Mouse (Mus musculus) right cerebral cortex, postnatal 36 days (tissue): ENCODE data around the gene Cacna2d1.

Source experiments
- DNase-seq, 2 experiments: peaks; one replicate each; pipeline ENCODE4 v3.0.0; 2022; ENCODE audit warnings: low spot score in 2 of 2, mixed read lengths in 1 of 2

Gene Cacna2d1

DNA sequence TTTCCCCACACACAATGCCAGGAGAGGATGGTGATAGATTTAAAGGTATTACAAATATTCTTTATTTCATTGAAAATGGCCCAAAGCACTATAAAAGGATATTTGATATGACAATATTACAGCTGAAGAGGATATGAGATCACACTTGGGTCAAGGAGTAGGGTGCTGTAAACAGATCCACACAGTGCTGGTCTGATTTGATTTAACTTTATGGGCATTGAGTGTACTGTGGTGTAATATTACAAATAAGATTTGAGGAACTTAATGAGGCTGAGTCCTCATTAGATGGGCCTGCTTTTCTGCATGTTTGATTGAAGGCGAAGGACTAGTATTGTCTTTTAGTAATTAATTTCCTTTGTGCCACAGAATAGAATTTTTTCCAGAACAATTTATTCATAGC is 212.1 kb downstream of the Cacna2d1 start:
- DNase-seq: no peak

DNA sequence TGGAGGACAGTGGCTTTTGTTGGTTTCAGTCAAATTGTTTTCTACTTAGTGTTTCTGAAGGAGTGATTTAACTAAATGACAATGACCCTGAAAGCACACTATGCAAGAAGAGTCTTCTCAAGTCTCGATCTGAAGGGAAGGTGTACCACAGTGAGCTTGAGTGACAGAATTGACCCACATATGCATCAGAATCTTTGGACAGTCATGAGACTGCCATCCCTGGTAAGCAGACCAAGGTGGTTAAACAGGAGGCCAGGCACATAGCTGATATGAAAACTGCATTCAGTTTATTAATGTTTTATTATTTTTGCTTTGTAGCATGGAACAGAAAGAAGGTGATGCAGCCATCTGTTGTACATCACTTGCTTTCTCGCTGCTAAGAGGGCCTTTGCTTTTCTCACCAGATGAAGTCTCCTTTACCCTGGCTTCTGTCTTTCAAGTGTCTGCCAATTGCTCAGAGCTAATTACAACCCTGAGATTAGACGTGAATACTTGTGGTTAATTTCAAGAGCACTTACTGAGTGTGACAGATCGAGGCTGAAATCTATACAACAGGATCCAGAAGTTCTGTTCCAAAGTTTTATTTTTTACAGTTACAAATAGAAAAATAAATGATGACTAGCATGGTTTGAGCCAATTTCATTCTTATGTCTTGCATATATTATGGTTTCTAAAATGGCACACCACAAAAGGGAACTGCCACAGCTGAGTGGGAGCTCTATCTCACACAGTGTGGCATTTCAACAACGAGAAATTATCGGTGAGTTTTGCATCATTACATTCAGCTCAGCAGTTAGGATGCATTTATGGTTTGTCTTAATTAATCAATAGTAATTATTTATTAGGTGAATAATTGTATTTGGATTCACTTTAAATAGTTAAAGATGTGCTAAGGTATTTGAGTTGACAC is 221.1 kb downstream of the Cacna2d1 start:
- no peak for DNase-seq

DNA sequence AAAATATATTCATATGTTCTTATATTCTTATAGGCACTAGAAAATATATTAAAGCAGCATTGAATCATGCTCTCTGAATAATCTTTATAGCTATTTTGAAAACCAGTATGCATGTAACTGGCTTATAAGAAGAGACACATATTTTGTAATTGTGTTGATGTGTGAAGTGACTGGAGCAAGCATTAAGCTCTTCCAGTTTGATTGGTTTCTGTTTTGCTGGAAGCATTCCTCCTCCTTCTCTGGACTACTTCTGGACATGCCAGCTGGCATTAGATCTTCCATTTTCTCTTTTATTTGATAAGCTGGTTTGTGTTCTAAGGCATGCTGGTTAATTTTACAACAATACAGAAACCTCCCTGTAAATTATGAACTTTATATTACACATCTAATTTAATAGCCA is 228.8 kb downstream of the Cacna2d1 start:
- no peak for DNase-seq

DNA sequence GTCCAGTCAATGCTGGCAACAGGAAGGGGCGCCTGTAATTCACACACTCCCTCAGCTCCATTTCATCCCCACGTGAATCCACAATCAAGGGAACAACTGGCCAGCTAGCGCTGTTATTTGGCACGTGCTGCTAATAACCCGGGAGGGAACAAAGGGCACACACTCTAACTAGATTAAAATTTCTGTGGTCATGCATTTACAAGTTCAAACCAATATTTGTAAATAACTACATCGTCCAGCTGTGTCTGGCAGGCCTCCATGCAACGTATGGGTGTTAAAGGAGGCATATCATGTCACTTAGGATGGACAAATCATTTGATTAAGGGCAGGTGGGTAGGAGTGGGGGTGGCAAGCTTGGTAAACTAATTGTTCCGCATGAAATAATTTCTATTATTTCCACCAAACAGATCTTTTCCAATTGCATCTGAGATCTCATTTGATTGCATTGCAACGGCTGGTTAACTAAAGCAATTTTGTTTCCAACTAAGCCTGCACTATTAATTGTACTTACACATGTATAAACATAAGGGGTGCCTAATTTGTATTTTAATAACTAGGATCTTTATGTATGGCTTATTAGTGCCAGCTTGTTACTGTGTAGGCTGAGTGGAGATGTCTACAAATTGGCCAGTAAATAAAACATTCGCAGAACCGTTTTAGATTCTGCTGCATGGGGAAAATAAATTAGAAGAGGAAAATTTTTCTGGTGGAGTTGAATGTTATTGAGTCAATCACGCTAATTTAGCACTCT is 231.8 kb downstream of the Cacna2d1 start:
- no peak for DNase-seq

DNA sequence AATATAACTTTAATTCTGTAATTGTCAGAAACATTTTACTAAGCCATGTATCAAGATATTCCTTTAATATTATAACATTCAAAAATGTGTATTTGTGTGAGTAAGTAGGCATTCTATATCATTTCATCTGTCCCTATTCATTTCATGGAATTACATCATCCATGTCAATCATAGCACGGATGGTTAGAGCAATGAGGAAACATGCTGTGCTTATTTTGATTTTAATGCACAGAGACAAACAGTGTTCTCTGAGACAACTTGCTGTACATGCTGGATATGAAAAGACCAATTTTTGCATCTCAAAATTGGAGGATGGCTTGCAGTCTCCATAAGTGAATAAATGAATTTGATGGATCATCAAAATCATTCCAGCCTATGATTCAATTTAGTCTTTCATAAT is 232.4 kb downstream of the Cacna2d1 start:
- no peak for DNase-seq

DNA sequence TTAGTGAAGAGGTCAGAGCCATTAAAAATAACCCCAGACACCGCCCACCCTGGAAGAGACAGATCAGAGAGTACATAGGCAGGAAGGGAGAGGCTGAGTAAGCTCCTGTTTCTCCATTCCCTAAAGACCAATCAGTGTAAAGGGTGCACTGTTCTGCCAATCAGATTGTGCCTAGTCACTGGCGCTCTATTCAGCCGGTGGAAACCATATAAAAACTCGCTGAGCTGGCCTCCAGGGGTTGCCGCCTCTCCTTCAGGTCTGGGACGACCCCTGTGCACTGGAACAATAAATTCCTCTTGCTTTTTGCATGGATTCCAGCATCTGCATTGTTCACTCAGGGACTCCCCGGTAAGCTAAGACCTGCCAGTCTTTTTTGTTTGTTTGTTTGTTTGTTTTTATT is 246.6 kb downstream of the Cacna2d1 start:
- DNase-seq: no peak

DNA sequence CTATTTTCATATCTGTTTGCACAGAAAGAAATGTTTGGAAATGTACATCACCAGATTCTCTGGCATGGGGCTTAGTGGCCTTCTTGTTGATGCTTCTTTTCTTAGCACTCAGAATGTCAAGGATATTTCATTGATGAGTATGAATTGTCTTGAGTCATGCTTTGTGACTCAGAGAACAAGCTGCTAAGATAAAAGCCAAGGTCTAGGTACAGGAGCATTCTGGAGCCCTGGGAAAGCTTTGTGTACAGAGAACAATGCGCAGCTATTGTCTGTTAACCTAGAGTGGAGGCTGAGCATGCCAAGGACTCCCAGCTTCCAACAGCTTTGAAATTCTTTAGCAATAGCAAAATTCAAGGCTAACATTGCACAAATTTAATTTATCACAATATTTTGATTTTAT is 249.6 kb downstream of the Cacna2d1 start:
- DNase-seq: no peak

DNA sequence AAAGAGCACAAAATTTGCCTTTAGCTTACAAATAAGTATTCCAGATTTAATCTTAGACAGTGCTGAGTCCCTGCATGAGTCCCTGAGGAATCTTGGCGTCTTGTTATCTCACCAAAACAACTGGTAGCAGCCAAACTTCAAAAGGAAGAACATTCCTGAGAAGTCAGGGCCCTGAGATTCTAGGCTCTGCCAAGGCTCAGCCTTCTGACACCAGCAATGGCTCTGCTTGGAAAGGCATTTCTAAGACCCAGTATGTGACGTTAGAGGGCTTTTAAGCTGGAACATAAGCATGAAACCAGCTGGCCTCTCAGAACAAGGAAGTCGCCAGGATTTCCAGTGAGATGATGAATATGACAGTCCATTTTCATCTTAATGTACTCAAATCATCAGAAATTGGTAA is 253.4 kb downstream of the Cacna2d1 start:
- DNase-seq: no peak

DNA sequence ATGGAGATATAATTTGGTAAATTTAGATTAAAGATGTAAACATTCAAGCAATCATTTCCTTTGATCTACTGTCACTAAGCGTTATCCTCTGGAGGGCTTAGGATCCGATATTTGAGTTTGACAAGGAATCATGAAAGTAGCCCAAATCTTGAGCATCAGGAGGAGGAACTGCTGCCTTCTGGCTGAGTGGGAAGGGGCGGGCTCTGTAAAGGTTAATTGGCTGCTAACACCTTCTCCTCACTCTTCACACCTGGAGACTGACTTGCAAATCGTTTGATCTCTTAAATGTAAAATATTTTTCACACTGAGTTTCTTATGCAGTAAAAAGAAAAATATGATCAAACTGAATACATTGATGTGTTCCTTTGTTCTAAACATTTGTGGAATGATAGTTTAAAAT is 255.4 kb downstream of the Cacna2d1 start:
- no peak for DNase-seq

DNA sequence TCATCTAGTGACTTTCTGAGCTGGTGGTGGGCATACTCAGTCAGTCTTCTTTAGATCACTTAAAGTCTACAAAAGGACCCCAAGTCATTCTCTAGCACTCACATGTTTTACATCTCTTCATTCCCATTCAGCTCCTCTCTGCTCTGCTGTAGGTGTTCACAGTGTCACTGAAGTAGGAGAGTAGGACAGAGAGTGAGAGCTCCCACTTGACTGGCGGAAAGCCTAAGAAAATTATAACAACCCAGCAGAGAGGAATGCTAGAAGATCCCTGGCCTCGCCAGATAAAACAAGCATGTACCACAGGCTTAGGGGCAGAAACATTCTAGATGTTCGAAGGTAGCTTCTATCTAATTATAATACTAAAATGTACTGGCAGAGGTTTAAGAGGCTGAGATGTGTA is 256.7 kb downstream of the Cacna2d1 start:
- no peak for DNase-seq

DNA sequence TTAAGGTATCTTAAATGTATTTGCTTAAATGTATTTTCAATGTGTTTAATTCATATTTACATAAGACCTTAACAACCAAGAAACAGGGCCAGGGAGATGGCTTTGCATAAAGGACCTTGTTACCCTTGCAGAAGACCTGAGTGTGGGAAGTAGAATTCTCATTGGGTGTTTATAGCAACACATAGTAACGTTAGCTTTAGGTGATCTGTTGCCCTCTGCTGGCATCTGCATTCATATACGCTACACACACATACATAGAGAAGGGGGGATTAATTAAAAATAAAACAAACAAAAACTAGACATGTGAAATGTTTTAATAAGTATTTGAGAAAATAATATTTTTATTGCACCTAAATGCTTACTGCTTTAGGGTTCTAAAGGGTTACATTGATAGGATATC is 265.3 kb downstream of the Cacna2d1 start:
- DNase-seq: no peak

DNA sequence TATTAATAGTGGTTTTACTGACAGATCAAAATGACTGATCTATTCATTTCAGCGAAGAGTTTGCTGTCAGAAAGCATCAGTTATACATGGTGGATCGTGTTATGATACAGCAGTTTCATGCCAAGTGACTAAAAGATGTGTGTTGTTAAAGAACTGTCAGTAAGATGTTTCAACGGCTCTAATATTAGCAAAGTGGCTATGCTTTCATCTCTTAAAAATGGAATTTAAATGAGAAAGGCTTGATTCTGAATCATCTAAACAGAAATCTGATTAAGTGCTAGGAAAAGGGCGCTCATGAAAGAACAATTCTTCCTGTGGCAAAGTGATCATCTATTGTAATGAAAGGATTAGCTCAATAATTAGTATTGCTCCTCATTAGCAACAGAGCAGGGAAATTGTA is 287.5 kb downstream of the Cacna2d1 start:
- DNase-seq: no peak

DNA sequence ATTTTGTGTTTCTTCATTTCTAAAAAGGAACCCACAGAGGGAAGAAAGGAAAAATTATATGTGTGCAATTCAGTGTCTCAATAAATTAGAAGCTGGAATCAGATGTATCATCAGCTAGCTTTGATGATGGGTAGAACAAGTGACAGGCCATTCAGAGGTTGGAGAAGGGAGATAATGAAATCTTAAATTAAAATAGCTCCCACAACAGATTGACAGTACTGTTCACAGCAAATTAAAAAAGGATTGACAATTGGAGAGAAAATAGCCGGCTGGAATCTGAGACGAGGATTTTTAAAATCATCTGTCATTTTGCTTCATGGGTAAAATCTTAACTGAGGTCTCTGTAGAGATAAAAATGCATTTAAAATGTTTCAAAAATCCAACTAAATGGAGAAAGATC is 290.9 kb downstream of the Cacna2d1 start:
- DNase-seq: no peak

DNA sequence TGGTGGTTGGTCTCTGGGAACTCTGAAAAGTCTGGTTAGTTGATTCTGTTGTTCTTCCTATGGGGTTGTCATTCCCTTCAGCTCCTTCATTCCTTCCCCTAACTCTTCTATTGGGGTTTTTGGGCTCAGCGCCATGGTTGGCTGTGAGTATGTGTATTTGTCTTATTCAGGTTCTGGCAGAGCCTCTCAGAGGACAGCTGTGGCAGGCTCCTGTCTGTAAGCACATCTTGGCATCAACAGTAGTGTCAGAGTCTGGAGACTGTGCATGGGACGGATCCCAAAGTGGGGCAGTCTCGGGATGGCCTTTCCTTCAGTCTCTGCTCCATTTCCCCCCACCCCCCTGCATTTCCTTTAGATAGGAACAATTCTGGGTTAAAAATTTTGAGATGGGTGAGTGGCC is 294.9 kb downstream of the Cacna2d1 start:
- no peak for DNase-seq

DNA sequence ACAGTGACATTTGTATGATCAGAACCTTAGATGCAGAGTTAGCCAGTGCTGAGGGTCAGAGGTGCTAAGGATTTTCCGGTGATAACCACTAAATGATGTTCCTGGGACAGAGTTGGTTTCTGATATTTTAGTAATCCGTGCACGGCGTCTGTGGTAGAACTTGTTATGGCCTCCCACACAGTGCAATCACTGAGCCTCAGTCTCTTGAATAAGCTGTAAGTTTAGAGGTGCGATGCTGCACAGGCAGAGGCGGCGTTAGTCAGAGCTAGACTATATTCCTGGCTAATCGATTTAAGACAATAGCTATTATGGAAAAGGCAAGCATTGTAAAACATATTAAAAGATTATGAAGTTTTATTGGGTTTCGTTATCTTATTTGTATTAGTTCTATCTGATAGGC is 297.0 kb downstream of the Cacna2d1 start:
- peak in 1 of 2 experiments; percentile 15 for DNase-seq

DNA sequence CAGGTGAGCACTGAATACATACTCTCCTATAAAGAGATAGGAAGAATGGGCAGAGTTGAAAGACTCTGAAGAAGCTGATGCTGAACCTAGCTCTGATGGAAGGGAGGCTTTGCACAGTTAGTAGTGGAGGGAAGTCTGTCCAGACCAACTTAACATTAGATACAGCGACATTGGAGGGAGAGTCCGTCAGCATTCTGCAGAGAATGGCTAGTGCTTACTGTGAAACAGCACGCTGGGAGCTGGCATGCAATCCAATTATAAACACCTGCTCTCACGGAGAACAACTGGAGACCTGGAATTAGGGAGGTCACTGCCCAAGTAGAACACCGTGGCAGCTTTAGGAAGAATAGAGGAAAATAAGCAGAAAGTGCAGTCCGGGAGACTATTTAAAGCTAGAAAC is 300.4 kb downstream of the Cacna2d1 start:
- DNase-seq: no peak

DNA sequence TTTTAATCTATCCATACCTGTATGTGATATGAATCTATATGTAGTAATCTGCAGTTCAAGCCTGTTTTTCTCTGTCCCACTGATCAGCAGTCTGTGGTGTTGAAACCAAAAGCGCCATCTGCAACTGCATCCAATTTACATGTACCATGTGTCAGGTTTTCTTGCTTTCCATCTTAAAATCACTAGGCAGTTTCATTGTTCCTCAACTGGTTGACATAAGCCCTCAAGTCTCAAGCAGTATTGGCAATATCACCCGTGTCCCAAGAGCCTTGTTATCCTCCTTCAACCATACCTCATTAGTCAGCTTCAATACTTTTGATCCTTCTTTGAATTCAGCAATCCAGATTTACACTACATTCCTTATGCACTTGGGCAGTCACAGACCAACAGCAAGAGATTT is 301.4 kb downstream of the Cacna2d1 start:
- no peak for DNase-seq

DNA sequence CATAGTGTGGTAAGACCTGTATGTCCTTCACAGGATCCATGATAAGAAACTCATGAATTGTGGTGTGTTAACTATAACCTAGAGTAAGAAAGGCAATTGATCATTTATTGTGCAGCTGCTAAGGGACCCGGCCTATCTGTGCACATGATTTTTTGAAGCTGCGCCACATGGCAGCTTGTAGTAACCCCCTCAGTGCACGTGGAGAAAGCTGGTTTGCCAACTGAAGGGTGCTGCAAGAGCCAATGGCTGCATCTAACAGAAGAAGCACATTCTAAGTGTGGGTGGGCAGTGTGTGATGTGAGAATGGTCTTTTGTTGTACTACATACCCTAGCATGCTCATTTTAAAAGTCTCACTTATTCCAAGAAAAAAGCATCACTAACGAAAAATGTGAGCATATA is 302.1 kb downstream of the Cacna2d1 start:
- DNase-seq: no peak

DNA sequence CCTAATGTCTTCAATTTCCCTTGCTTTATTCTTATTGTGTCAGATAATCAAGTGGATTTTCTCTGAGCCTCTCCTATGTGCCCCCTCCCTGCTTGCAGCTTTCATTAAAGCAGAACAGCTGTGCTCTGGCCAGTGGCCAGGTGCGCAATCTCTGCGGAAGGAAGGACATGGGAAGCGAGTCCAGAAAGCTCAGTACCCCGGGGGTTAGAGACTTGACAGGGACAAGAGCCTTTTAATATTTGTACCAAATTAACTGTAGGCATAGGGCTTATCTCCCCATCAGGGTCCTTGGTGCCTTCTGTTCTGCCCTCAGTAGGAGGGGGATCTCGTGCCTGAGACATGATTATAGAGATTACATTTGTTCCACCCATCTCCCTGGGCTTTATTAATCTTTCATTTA is 303.5 kb downstream of the Cacna2d1 start:
- no peak for DNase-seq

DNA sequence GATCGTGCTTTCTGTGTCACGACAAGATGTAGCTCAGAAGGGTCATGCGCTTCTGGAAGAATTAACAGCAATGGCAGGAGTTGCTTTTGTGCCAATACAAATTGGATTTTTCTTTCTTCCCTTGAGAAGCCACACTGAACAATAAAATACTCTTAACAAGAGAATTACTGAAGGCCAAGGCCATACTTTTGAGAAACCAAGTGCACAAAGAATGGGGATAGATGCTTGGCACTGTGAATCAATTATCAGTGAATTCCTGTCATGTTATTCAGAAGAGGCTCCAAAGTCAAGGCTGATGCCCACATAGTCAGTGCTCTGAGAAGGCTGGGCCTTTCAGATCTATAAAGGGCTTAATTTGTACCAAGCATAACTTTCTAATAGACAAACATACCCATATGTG is 305.8 kb downstream of the Cacna2d1 start:
- no peak for DNase-seq

DNA sequence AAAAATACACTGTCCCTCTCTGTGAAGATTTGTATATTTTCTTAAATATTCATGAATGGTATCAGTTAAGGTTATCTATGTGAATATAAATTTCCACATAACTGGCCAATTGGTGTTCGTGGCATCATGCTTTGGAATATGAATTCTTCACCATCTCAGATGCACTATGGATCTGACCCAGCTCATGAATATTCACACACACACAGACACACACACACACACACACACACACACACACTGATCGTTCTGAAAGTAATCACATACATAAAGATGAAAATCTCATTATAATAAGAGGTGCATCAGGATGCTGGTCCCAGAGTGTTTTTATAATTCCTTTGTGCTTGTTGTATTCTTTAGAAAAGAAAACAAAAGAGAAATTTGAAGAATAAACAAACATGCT is 309.1 kb downstream of the Cacna2d1 start:
- no peak for DNase-seq

DNA sequence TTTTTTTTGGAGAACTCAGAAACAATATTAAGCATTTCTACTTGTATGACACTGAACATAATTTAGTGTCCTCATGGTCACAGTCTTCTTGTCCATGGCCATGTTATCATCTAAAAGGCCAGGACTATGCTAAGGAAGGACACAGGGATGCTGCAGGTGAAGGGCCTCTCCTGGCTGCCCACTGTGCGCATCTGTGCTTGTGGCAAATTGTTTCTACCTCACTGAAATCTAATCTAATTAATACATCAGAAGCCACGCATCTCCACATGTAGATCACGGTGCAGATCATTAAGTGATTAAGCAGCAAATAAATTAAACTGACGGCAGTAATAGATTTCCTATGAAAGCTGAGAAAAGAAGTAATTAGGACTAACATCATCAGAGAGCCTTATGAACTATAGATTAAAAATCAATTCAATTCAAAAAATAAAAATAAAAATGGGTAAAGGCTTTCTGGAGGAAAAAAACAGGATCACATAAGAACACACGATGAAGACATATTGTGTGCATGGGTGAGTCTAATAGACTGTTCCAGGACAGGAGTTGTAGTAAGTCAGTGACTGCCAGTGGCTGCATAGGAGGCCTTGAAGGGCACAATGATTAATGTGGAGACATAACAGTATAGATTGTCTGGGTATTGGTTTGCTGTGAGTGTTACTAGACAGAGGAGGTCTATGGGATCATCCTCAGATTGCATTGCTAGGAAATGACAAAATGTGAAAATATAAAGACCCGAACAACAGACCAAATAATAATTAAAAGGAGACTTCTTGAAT is 318.4 kb downstream of the Cacna2d1 start:
- DNase-seq: no peak
